Mouse (Mus musculus): ENCODE data around the gene Shank2. TPM values are rescaled to one million over a fixed set of nuclear protein-coding genes. Genes with fewer than 3 reads are reported as not detected.

The Shank2 gene
- polyA plus RNA-seq, 1 experiment from 2014 or later, result 0.60 TPM

DNA sequence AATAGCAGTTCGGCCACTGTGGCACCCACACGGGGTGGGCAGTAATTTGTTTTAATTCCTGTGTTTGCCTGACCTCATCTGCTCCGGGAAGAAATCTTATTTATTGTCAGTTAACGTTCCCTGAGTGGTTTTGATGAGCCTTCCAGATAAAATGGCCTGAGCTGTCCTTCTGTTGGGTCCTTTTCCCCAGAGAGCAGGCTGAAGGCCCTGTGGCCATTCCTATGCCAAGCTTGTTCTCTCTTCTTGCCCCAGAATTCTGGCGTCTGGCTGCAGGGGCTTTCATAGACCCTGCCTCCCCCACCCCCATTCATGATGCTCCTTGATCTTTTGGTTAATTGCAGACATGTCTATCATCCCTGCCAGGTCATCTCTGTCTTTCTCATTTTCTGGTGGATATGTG lies 300.8 kb downstream of the Shank2 start:
- H3K27ac ChIP-seq, result no peak overlapping the region
- H3K9ac ChIP-seq (replicated peaks), result no peak overlapping the region
- no peaks in the 10 kb centered on the region for H3K27me3 ChIP-seq
- no peak for ATAC-seq (ENCODE audit: insufficient number of reproducible peaks, insufficient read depth, low FRiP score, low TSS enrichment, low read depth)
- no peaks in the 10 kb centered on the region for H3K4me1 ChIP-seq (replicated peaks)
- 78% methylated on average over 5 of the region's 5 CpGs for WGBS
- H3K9me3 ChIP-seq, result no peaks in the 10 kb centered on the region
- no peak overlapping the region for H3K4me3 ChIP-seq (replicated peaks)
- no peak overlapping the region for H3K4me2 ChIP-seq
- H3K36me3 ChIP-seq, result no peaks in the 10 kb centered on the region

DNA sequence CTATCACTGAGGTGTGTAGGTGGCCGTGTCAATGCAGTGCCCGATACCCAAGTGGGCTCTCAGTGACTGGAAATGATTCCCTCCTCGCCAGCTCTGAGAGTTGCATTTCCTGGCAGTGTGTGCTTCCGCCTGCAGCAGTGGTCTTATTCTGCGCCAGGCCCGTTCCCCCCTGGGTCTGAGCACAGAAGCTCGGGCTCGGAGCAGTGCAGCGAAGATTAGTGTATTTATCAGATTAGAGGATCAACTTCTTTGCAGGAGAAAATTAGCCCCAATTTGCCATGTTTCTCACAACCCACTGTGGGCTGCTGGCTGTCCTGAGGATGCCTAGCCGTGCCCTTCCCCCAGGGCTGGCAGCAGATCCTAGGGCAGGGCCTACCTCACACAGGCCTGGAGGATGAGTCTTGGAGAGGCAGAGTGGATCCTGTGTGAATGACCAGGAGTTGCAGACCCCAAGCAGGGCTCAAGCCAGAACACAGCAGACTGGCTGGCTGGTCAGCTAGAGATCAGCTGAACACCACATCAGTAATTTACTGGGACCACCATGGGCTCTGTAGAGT lies 306.2 kb downstream of the Shank2 start:
- Histone ChIP-seq H3K27me3 (no peaks in the 10 kb centered on the region), H3K9ac (replicated peaks) (no peak overlapping the region), H3K4me2 (no peak overlapping the region), H3K4me1 (replicated peaks) (no peaks in the 10 kb centered on the region), H3K27ac (no peak overlapping the region), H3K36me3 (no peaks in the 10 kb centered on the region), H3K4me3 (replicated peaks) (no peak overlapping the region), H3K9me3 (no peaks in the 10 kb centered on the region)
- ATAC-seq (ENCODE audit: insufficient number of reproducible peaks, insufficient read depth, low FRiP score, low TSS enrichment, low read depth), result no peak
- 90% methylated on average over 10 of the region's 10 CpGs for WGBS

DNA sequence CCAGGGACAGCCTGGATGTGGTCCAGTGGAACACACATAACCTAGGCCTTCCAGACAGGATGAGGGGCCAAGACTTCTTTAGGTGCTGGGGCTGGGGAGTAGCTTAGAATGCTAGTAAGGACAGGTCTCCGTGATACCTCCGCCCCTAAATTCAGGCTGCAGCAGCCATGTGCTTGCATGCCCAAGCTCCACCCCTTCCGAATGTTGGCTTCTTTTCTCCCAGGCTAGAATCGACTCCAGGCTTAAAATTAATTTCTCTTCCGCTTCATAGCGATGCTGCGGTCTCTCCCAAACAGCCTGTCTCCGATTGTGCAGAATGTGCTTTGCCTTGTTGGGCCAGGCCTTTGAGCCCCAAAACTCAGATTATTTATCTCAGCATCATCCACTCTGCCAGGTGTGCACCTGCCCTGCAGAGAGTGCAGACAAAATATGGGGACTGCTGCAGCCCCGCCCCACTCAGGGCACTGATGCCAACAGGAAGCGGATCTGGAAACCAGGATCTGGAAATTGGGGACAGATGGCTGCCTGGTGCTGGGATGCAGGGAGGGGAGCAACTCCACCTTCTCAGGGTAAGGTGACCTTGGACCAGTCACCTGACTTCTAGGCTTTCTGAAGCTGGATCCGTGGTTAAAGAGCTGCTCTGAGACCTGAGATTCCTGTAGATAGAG lies 312.8 kb downstream of the Shank2 start:
- WGBS, result 83% methylated on average over 11 of the region's 11 CpGs
- Histone ChIP-seq H3K4me3 (replicated peaks) (no peak overlapping the region), H3K36me3 (no peaks in the 10 kb centered on the region), H3K4me2 (no peak overlapping the region), H3K27ac (no peak overlapping the region), H3K9ac (replicated peaks) (no peak overlapping the region), H3K9me3 (no peaks in the 10 kb centered on the region), H3K27me3 (no peaks in the 10 kb centered on the region), H3K4me1 (replicated peaks) (peaks cover 8% of the 10 kb centered on the region)
- no peak for ATAC-seq (ENCODE audit: insufficient number of reproducible peaks, insufficient read depth, low FRiP score, low TSS enrichment, low read depth)

DNA sequence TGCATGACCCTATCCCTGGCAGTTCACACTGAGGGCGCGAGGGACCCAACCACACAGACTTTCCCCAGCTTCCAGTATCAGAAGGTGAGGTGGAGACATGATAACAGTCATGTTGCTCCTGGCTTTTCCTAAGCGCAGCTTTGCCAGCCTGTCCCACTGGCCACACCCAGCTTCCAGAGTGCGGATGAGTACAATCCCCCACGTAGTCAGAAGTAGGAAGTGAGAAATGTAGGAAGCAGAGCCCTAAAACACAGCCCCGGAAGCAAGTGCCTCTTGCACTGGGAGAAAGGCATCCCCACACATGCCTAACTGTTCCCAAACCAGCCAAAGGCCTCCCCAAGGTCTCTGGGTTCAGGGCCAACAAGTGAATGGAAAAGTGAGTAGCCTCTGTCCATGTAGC lies 314.5 kb downstream of the Shank2 start:
- no peak for ATAC-seq (ENCODE audit: insufficient number of reproducible peaks, insufficient read depth, low FRiP score, low TSS enrichment, low read depth)
- Histone ChIP-seq H3K27me3 (no peaks in the 10 kb centered on the region), H3K36me3 (no peaks in the 10 kb centered on the region), H3K4me3 (replicated peaks) (no peak overlapping the region), H3K27ac (no peak overlapping the region), H3K9ac (replicated peaks) (no peak overlapping the region), H3K4me1 (replicated peaks) (peaks cover 8% of the 10 kb centered on the region), H3K4me2 (no peak overlapping the region), H3K9me3 (no peaks in the 10 kb centered on the region)
- WGBS, result 84% methylated on average over 6 of the region's 6 CpGs

DNA sequence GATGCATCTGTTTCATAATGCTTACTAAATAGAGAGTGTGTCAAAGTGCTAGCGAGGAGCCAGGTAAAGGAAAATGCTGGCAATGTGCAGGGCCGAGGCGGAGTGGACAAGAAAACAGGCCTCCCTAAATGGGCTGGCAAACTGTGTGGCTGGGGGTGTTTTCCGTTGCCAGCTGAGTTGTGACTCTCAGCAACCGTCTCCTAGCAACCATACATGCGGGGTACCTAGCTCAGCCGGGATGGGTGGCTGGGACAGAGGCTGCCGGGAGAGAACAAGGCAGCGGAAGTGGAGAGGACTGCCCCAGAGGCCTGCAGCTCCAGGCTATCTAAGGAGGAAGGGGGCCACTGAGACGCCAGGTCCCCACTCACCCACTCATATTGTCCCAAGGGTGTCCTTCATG lies 315.1 kb downstream of the Shank2 start:
- no peak for ATAC-seq (ENCODE audit: insufficient number of reproducible peaks, insufficient read depth, low FRiP score, low TSS enrichment, low read depth)
- 33% methylated on average over 10 of the region's 10 CpGs for WGBS
- H3K9ac ChIP-seq (replicated peaks), result no peak overlapping the region

DNA sequence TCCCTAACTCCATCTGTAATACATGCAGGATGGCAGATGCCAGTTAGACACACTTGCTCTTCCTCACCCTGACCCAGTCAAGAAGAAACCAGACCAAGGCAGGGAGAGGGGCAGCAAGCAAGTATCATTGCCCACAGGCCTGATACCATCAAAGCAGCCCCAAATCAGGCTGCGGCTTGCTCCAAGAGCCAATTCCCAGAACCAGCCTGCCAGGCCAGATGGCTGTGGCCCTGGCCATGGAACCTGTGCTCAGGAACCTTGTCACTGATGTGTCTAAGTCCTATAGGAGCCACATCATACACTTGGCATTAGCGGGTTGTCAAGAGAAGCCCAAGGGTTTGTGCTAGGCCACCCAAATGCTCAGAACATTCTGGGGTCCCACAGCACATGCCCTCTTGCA lies 322.3 kb downstream of the Shank2 start:
- WGBS, result 98% methylated on average over 2 of the region's 2 CpGs
- Histone ChIP-seq H3K27me3 (no peaks in the 10 kb centered on the region), H3K36me3 (no peaks in the 10 kb centered on the region), H3K27ac (no peak overlapping the region), H3K9ac (replicated peaks) (no peak overlapping the region), H3K4me3 (replicated peaks) (no peak overlapping the region), H3K4me2 (no peak overlapping the region), H3K4me1 (replicated peaks) (no peaks in the 10 kb centered on the region), H3K9me3 (no peaks in the 10 kb centered on the region)
- no peak for ATAC-seq (ENCODE audit: insufficient number of reproducible peaks, insufficient read depth, low FRiP score, low TSS enrichment, low read depth)

More for the DNA sequence above, 315.1 kb downstream of the Shank2 start:
- Histone ChIP-seq H3K36me3 (no peaks in the 10 kb centered on the region), H3K27ac (no peak overlapping the region), H3K4me3 (replicated peaks) (no peak overlapping the region), H3K27me3 (no peaks in the 10 kb centered on the region), H3K9me3 (no peaks in the 10 kb centered on the region), H3K4me1 (replicated peaks) (peaks cover 8% of the 10 kb centered on the region), H3K4me2 (no peak overlapping the region)

DNA sequence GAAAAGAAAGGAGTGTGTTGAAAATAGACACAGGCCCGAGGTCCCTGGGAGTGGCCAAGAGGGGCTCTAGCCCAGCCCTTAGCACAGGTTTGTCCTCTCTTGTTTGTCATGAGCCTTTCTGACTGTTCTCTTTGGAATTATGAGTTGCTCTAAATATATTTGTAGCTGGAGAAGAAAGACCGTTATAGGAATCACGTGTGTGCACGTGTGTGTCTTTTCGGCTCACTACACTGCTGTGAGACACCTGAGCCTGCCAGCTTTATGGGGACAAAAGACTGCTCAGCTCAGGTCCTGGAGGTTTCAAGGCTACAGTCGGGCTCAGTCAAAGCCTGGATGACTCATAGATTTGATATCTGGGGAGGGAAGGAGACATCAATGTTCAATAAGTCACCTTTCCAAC lies 323.1 kb downstream of the Shank2 start:
- Histone ChIP-seq H3K27me3 (no peaks in the 10 kb centered on the region), H3K36me3 (no peaks in the 10 kb centered on the region), H3K4me1 (replicated peaks) (no peaks in the 10 kb centered on the region), H3K9me3 (no peaks in the 10 kb centered on the region), H3K4me3 (replicated peaks) (no peak overlapping the region), H3K27ac (no peak overlapping the region), H3K9ac (replicated peaks) (no peak overlapping the region), H3K4me2 (no peak overlapping the region)
- no peak for ATAC-seq (ENCODE audit: insufficient number of reproducible peaks, insufficient read depth, low FRiP score, low TSS enrichment, low read depth)
- WGBS, result 83% methylated on average over 6 of the region's 6 CpGs

DNA sequence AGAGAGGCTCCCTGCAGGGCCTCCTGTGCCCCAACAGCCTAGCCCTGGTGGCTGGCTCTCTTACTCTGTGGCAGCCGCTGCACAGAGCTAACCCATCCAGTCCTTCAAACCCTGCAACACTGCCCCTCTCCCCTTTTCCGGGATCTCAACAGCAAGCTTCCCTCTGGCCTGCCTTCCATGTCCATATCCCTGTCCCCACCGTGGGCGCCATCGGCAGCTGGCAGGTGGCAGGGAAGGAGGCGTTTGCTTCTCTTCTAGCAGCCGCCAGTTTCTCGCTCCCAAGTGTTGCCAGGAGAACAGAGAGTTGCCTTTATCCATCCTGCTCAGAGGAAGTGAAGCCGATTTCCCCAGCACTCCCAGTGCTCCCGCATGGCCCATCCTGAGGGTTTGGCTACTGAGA lies 323.9 kb downstream of the Shank2 start:
- Histone ChIP-seq H3K9ac (replicated peaks) (no peak overlapping the region), H3K4me1 (replicated peaks) (no peaks in the 10 kb centered on the region), H3K4me3 (replicated peaks) (no peak overlapping the region), H3K27me3 (no peaks in the 10 kb centered on the region), H3K9me3 (no peaks in the 10 kb centered on the region), H3K4me2 (no peak overlapping the region), H3K36me3 (no peaks in the 10 kb centered on the region), H3K27ac (no peak overlapping the region)
- 86% methylated on average over 10 of the region's 10 CpGs for WGBS
- ATAC-seq (ENCODE audit: insufficient number of reproducible peaks, insufficient read depth, low FRiP score, low TSS enrichment, low read depth), result no peak

DNA sequence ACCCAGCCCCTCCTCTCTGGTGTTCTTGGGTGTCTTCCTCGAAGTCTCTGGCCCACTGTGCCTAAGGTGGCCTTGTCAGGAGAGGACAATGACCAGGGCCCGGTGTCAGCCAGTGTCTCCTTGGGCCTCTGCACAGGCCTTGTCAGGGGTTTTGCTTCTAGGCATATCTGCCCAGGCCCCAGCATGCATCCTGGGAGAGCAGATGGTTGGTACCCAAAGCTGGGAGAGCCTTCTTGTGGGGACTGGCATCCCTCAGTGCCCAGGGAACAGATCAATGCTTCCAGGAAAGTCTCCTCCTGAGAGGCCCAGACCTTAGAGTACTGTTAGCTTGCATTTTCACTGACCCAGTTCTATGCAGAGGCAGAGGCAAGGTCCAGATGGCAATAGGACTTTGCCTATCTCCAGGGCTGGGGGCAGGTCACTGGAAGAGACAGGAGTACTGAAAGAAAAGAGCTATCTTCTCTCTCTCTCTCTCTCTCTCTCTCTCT lies 327.7 kb downstream of the Shank2 start:
- WGBS, result 69% methylated on average over 2 of the region's 2 CpGs

DNA sequence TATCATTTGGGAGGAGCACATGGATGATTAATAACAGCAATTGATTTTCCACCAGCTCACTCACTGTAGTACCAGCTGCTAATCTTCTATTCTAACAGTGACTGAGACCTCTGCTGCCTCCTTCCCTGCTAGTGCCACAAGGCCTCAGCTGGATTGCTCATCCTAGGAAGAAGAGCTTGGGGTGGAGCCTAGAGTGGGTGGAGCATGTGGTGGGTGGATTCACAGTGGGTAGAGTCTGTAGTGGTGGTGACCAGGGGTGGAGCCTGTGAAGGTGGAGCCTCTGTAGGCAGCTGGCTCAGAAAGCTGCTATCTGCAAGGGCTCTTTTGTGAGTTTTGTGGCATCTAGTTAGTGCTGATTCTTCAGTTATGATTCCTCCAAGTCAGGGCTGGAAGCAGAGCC lies 334.9 kb downstream of the Shank2 start:
- H3K9me3 ChIP-seq, result no peaks in the 10 kb centered on the region
- no peaks in the 10 kb centered on the region for H3K36me3 ChIP-seq
- no peak overlapping the region for H3K4me2 ChIP-seq
- no peak overlapping the region for H3K9ac ChIP-seq (replicated peaks)
- ATAC-seq (ENCODE audit: insufficient number of reproducible peaks, insufficient read depth, low FRiP score, low TSS enrichment, low read depth), result no peak
- no peaks in the 10 kb centered on the region for H3K27me3 ChIP-seq
- no peak overlapping the region for H3K27ac ChIP-seq
- H3K4me3 ChIP-seq (replicated peaks), result no peak overlapping the region
- H3K4me1 ChIP-seq (replicated peaks), result no peaks in the 10 kb centered on the region

More for the DNA sequence above, 327.7 kb downstream of the Shank2 start:
- Histone ChIP-seq H3K4me3 (replicated peaks) (no peak overlapping the region), H3K27me3 (no peaks in the 10 kb centered on the region), H3K9me3 (no peaks in the 10 kb centered on the region), H3K36me3 (no peaks in the 10 kb centered on the region), H3K4me2 (no peak overlapping the region), H3K4me1 (replicated peaks) (no peaks in the 10 kb centered on the region), H3K27ac (no peak overlapping the region), H3K9ac (replicated peaks) (no peak overlapping the region)
- ATAC-seq (ENCODE audit: insufficient number of reproducible peaks, insufficient read depth, low FRiP score, low TSS enrichment, low read depth), result no peak

DNA sequence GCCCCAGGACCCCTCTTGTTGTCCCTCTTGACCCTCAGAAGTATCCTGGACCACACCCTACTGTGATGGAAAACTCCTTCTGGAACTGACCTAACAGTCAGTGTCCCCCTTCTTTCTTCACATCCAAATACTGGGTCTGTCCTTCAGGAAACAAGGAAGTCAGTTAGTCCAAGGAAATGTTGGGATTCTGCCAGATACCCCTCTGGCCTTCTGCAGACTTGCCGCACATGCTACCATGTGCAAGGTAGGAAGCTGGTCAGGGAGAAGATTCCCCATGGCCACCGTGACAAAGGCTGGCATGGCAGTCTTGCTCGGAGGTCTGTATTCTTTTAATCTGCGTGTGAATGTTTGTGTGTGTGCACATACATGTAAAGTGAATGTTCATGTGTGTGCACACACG lies 337.0 kb downstream of the Shank2 start:
- WGBS, result 90% methylated on average over 5 of the region's 5 CpGs
- H3K4me2 ChIP-seq, result no peak overlapping the region
- H3K4me3 ChIP-seq (replicated peaks), result no peak overlapping the region
- H3K36me3 ChIP-seq, result no peaks in the 10 kb centered on the region
- no peak for ATAC-seq (ENCODE audit: insufficient number of reproducible peaks, insufficient read depth, low FRiP score, low TSS enrichment, low read depth)
- no peak overlapping the region for H3K27ac ChIP-seq
- no peaks in the 10 kb centered on the region for H3K4me1 ChIP-seq (replicated peaks)
- H3K9me3 ChIP-seq, result no peaks in the 10 kb centered on the region
- H3K9ac ChIP-seq (replicated peaks), result no peak overlapping the region
- no peaks in the 10 kb centered on the region for H3K27me3 ChIP-seq

DNA sequence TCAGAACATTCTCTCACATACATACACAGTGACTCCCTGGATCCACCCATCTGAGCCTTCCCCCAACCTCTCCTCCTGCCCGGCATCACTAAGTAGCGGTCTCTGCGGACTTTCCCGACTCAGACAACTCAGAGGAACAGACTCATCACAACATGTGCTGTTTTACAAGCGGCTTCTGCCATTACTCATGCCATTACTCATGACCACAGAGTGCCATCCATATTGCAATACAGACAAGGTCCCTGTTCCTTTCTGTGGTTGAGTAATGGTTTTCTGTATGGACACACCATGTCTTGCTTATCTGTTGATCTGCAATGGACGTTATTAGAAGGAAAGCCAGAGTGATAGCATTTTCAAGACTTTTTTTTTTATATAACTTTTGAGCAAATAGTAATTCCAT lies 338.6 kb downstream of the Shank2 start:
- 84% methylated on average over 6 of the region's 6 CpGs for WGBS
- Histone ChIP-seq H3K9ac (replicated peaks) (no peak overlapping the region), H3K36me3 (no peaks in the 10 kb centered on the region)

More for the DNA sequence above, 338.6 kb downstream of the Shank2 start:
- Histone ChIP-seq H3K4me3 (replicated peaks) (no peak overlapping the region), H3K27me3 (no peaks in the 10 kb centered on the region), H3K27ac (no peak overlapping the region), H3K4me2 (no peak overlapping the region), H3K4me1 (replicated peaks) (no peaks in the 10 kb centered on the region), H3K9me3 (no peaks in the 10 kb centered on the region)
- ATAC-seq (ENCODE audit: insufficient number of reproducible peaks, insufficient read depth, low FRiP score, low TSS enrichment, low read depth), result no peak
